Mouse (Mus musculus): ENCODE data around the gene Cnot10.

- TF ChIP-seq CTCF (IDR thresholded peaks at IDR 0.05 in 2 of 3, conservative IDR thresholded peaks at IDR 0.05 in 1 of 3; ENCODE audit: control insufficient read depth in 1 of 3, insufficient read depth in 1 of 3, low read depth in 2 of 3, low read length in 3 of 3, poor library complexity in 1 of 3, severe bottlenecking in 1 of 3) = no peak
- TF ChIP-seq EP300 (IDR thresholded peaks at IDR 0.05; ENCODE audit: low read depth in 1 of 2, low read length in 2 of 2) = no peak
- no peak for TF ChIP-seq RCOR1 (IDR thresholded peaks at IDR 0.05; ENCODE audit: low read depth, low read length)
- TF ChIP-seq NRF1 (IDR thresholded peaks at IDR 0.05; ENCODE audit: insufficient read depth, low read depth, low read length, poor library complexity, severe bottlenecking) = no peak
- TF ChIP-seq ZNF384 (IDR thresholded peaks at IDR 0.05; ENCODE audit: low read depth, low read length) = no peak
- TF ChIP-seq MXI1 (IDR thresholded peaks at IDR 0.05; ENCODE audit: low read depth, low read length) = no peak
- TF ChIP-seq CHD2 (IDR thresholded peaks at IDR 0.05; ENCODE audit: low read length) = no peak
Observed at GRCm38 (mm10) chr9:114561671-114561971, 78.4 kb downstream of the Cnot10 start.
